In the genomic region with DNA sequence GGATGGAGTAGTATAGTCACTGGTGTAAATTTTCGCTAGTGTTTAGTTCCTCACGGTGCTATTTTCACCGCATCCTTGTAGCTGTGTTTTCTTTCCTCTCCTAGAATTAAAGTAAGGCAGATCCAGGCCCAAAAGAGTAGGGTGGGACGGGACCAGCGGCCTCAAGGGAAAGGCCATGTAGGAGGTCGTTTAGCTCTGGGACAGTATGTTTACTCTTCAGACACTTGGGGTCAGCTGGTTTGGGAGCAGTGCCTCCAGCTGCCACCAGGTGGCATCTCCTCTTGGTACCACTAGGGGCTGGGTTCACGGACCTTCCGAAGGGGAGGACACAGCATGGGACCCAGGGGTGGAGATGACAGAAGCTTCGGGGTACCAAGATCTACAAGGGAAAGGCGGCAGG, we compare ENCODE assay signal across 7 mouse cellular contexts. TPM values are rescaled to one million over a fixed set of nuclear protein-coding genes. Genes with fewer than 3 reads are reported as not detected.
DNase-seq lines count a peak whose midpoint lies in the region; ATAC-seq and TF ChIP-seq lines count a peak whose summit lies in the region.

No protein-coding gene starts in this region.

- H3K9ac ChIP-seq in intestine, postnatal 0 days (ENCODE audit: low read depth, low read length), result peak overlapping the region; percentile 57
- H3K9ac ChIP-seq in midbrain, embryonic 12.5 days (replicated peaks), result peak overlapping the region; percentile 72

- H3K4me1 ChIP-seq in embryonic facial prominence, embryonic 10.5 days, result peaks cover 30% of the 10 kb centered on the region
- peaks cover 19% of the 10 kb centered on the region; the same call in 1 of the 2 replicates for H3K4me1 ChIP-seq in intestine, postnatal 0 days (replicated peaks; ENCODE audit: control insufficient read depth, insufficient read depth, low read length)
- H3K4me1 ChIP-seq in limb, embryonic 10.5 days, result peaks cover 27% of the 10 kb centered on the region
- H3K4me1 ChIP-seq in midbrain, embryonic 12.5 days, result peaks cover 17% of the 10 kb centered on the region

- peak; percentile 86 for ATAC-seq in granulocyte monocyte progenitor cell, adult 5-6 weeks (replicated peaks; ENCODE audit: poor library complexity, severe bottlenecking)
- ATAC-seq in intestine, postnatal 0 days, result peak; percentile 32; the same call in 1 of the 2 replicates
- ATAC-seq in midbrain, embryonic 12.5 days (ENCODE audit: low FRiP score, low read depth), result peak; percentile 61

- DNase-seq in adrenal gland, postnatal 14 days, result peak; percentile 90
- peak; percentile 85 for DNase-seq in embryonic facial prominence, embryonic 10.5 days (ENCODE audit: low spot score)
- DNase-seq in limb, embryonic 10.5 days (ENCODE audit: low spot score), result peak; percentile 84
- DNase-seq in spleen, adult 12 weeks (ENCODE audit: low spot score), result peak; percentile 78

- H3K27ac ChIP-seq in embryonic facial prominence, embryonic 10.5 days (replicated peaks), result peak overlapping the region; percentile 93
- peak overlapping the region; percentile 73 for H3K27ac ChIP-seq in intestine, postnatal 0 days (ENCODE audit: low read depth, low read length)
- peak overlapping the region; percentile 87 for H3K27ac ChIP-seq in limb, embryonic 10.5 days
- peak overlapping the region; percentile 86 for H3K27ac ChIP-seq in midbrain, embryonic 12.5 days (replicated peaks)

- no peaks in the 10 kb centered on the region for H3K9me3 ChIP-seq in embryonic facial prominence, embryonic 10.5 days
- no peaks in the 10 kb centered on the region for H3K9me3 ChIP-seq in intestine, postnatal 0 days (ENCODE audit: control insufficient read depth)
- no peaks in the 10 kb centered on the region for H3K9me3 ChIP-seq in limb, embryonic 10.5 days (replicated peaks)
- no peaks in the 10 kb centered on the region for H3K9me3 ChIP-seq in midbrain, embryonic 12.5 days

- no peaks in the 10 kb centered on the region for H3K27me3 ChIP-seq in embryonic facial prominence, embryonic 10.5 days (replicated peaks; ENCODE audit: low read depth, poor library complexity, severe bottlenecking)
- H3K27me3 ChIP-seq in intestine, postnatal 0 days (replicated peaks; ENCODE audit: control insufficient read depth, insufficient read depth, low read length), result no peaks in the 10 kb centered on the region
- no peaks in the 10 kb centered on the region for H3K27me3 ChIP-seq in limb, embryonic 10.5 days (ENCODE audit: low read depth, poor library complexity, severe bottlenecking)
- H3K27me3 ChIP-seq in midbrain, embryonic 12.5 days, result no peaks in the 10 kb centered on the region

- peak overlapping the region; percentile 78 for H3K4me3 ChIP-seq in embryonic facial prominence, embryonic 10.5 days
- H3K4me3 ChIP-seq in intestine, postnatal 0 days (ENCODE audit: low read depth, low read length), result peak overlapping the region; percentile 69
- peak overlapping the region; percentile 67 for H3K4me3 ChIP-seq in limb, embryonic 10.5 days
- H3K4me3 ChIP-seq in midbrain, embryonic 12.5 days, result peak overlapping the region; percentile 71

- H3K4me2 ChIP-seq in intestine, postnatal 0 days (replicated peaks; ENCODE audit: low read depth), result peak overlapping the region; percentile 78
- peak overlapping the region; percentile 80 for H3K4me2 ChIP-seq in midbrain, embryonic 12.5 days (replicated peaks)

- peak; percentile 95 for TF ChIP-seq CTCF in intestine, postnatal 0 days (IDR thresholded peaks at IDR 0.05; ENCODE audit: low read depth)

- H3K36me3 ChIP-seq in embryonic facial prominence, embryonic 10.5 days (replicated peaks), result peaks cover 67% of the 10 kb centered on the region
- H3K36me3 ChIP-seq in intestine, postnatal 0 days (ENCODE audit: control insufficient read depth, insufficient read depth), result peaks cover 34% of the 10 kb centered on the region
- peaks cover 72% of the 10 kb centered on the region for H3K36me3 ChIP-seq in limb, embryonic 10.5 days
- H3K36me3 ChIP-seq in midbrain, embryonic 12.5 days, result peaks cover 46% of the 10 kb centered on the region

- WGBS in embryonic facial prominence, embryonic 10.5 days, result 3% methylated on average over 10 of the region's 10 CpGs
- 2% methylated on average over 10 of the region's 10 CpGs for WGBS in intestine, postnatal 0 days
- 3% methylated on average over 10 of the region's 10 CpGs for WGBS in limb, embryonic 10.5 days
- WGBS in midbrain, embryonic 12.5 days, result 3% methylated on average over 10 of the region's 10 CpGs

RNA-seq across cellular contexts. Expression of gene Cldn15, which starts 3.9 kb away (rescaled TPM):
- 13.5 and 14.7 TPM in 2 replicates for total RNA-seq in adrenal gland, postnatal 14 days (2021)
- 0.10 and 0.29 TPM in 2 replicates for polyA plus RNA-seq in embryonic facial prominence, embryonic 10.5 days (2016; fragmentation: Nextera tagmentation; extraction: Ambion mirVana)
- 63.2 and 84.0 TPM in 2 replicates for total RNA-seq in granulocyte monocyte progenitor cell, adult 5-6 weeks (2014; fragmentation: Nextera tagmentation)
- total RNA-seq in granulocyte monocyte progenitor cell, adult 5-6 weeks (2017), result 57.8 and 64.5 TPM in 2 replicates
- 29.5 and 31.2 TPM in 2 replicates for polyA plus RNA-seq in intestine, postnatal 0 days (2015; fragmentation: Nextera tagmentation; extraction: Ambion mirVana)
- 0.13 and 0.39 TPM in 2 replicates for polyA plus RNA-seq in limb, embryonic 10.5 days (2016; fragmentation: Nextera tagmentation; extraction: Ambion mirVana)
- 0.19 TPM in 1 of 2 replicates, not detected in the other for polyA plus RNA-seq in midbrain, embryonic 12.5 days (2016; fragmentation: Nextera tagmentation; extraction: Ambion mirVana)

RNA-seq across cellular contexts. Expression of gene Fis1, which starts 9.4 kb away (rescaled TPM):
- 136 TPM in 2 replicates for total RNA-seq in adrenal gland, postnatal 14 days (2021)
- polyA plus RNA-seq in embryonic facial prominence, embryonic 10.5 days (2016; fragmentation: Nextera tagmentation; extraction: Ambion mirVana), result 267 and 272 TPM in 2 replicates
- total RNA-seq in granulocyte monocyte progenitor cell, adult 5-6 weeks (2014; fragmentation: Nextera tagmentation), result 201 and 270 TPM in 2 replicates
- 106 and 127 TPM in 2 replicates for total RNA-seq in granulocyte monocyte progenitor cell, adult 5-6 weeks (2017)
- polyA plus RNA-seq in intestine, postnatal 0 days (2015; fragmentation: Nextera tagmentation; extraction: Ambion mirVana), result 318 and 324 TPM in 2 replicates
- 262 and 277 TPM in 2 replicates for polyA plus RNA-seq in limb, embryonic 10.5 days (2016; fragmentation: Nextera tagmentation; extraction: Ambion mirVana)
- polyA plus RNA-seq in midbrain, embryonic 12.5 days (2016; fragmentation: Nextera tagmentation; extraction: Ambion mirVana), result 314 and 323 TPM in 2 replicates

RNA-seq across cellular contexts. Expression of gene Plod3, which starts 24.3 kb away (rescaled TPM):
- total RNA-seq in adrenal gland, postnatal 14 days (2021), result 54.9 and 57.8 TPM in 2 replicates
- 42.6 and 44.6 TPM in 2 replicates for polyA plus RNA-seq in embryonic facial prominence, embryonic 10.5 days (2016; fragmentation: Nextera tagmentation; extraction: Ambion mirVana)
- total RNA-seq in granulocyte monocyte progenitor cell, adult 5-6 weeks (2014; fragmentation: Nextera tagmentation), result 122 and 139 TPM in 2 replicates
- total RNA-seq in granulocyte monocyte progenitor cell, adult 5-6 weeks (2017), result 158 and 177 TPM in 2 replicates
- 11.1 and 11.8 TPM in 2 replicates for polyA plus RNA-seq in intestine, postnatal 0 days (2015; fragmentation: Nextera tagmentation; extraction: Ambion mirVana)
- 39.4 and 40.8 TPM in 2 replicates for polyA plus RNA-seq in limb, embryonic 10.5 days (2016; fragmentation: Nextera tagmentation; extraction: Ambion mirVana)
- polyA plus RNA-seq in midbrain, embryonic 12.5 days (2016; fragmentation: Nextera tagmentation; extraction: Ambion mirVana), result 39.0 and 40.7 TPM in 2 replicates

RNA-seq across cellular contexts. Expression of gene Znhit1, which starts 25.3 kb away (rescaled TPM):
- total RNA-seq in adrenal gland, postnatal 14 days (2021), result 64.8 and 72.1 TPM in 2 replicates
- 106 and 117 TPM in 2 replicates for polyA plus RNA-seq in embryonic facial prominence, embryonic 10.5 days (2016; fragmentation: Nextera tagmentation; extraction: Ambion mirVana)
- 99.5 and 121 TPM in 2 replicates for total RNA-seq in granulocyte monocyte progenitor cell, adult 5-6 weeks (2014; fragmentation: Nextera tagmentation)
- 49.7 and 80.0 TPM in 2 replicates for total RNA-seq in granulocyte monocyte progenitor cell, adult 5-6 weeks (2017)
- 84.6 and 91.1 TPM in 2 replicates for polyA plus RNA-seq in intestine, postnatal 0 days (2015; fragmentation: Nextera tagmentation; extraction: Ambion mirVana)
- polyA plus RNA-seq in limb, embryonic 10.5 days (2016; fragmentation: Nextera tagmentation; extraction: Ambion mirVana), result 116 and 119 TPM in 2 replicates
- polyA plus RNA-seq in midbrain, embryonic 12.5 days (2016; fragmentation: Nextera tagmentation; extraction: Ambion mirVana), result 92.8 and 102 TPM in 2 replicates

RNA-seq across cellular contexts. Expression of gene Ift22, which starts 54.6 kb away (rescaled TPM):
- 24.9 and 26.4 TPM in 2 replicates for total RNA-seq in adrenal gland, postnatal 14 days (2021)
- polyA plus RNA-seq in embryonic facial prominence, embryonic 10.5 days (2016; fragmentation: Nextera tagmentation; extraction: Ambion mirVana), result 77.9 and 86.1 TPM in 2 replicates
- 35.5 and 47.4 TPM in 2 replicates for total RNA-seq in granulocyte monocyte progenitor cell, adult 5-6 weeks (2014; fragmentation: Nextera tagmentation)
- total RNA-seq in granulocyte monocyte progenitor cell, adult 5-6 weeks (2017), result 17.5 and 19.4 TPM in 2 replicates
- 24.7 and 25.2 TPM in 2 replicates for polyA plus RNA-seq in intestine, postnatal 0 days (2015; fragmentation: Nextera tagmentation; extraction: Ambion mirVana)
- polyA plus RNA-seq in limb, embryonic 10.5 days (2016; fragmentation: Nextera tagmentation; extraction: Ambion mirVana), result 73.6 and 84.0 TPM in 2 replicates
- 112 and 113 TPM in 2 replicates for polyA plus RNA-seq in midbrain, embryonic 12.5 days (2016; fragmentation: Nextera tagmentation; extraction: Ambion mirVana)

Comparison
In these comparisons a context has a peak if more than half of its experiments do, and no peak if none do; other contexts are left out.
1. Peak in every context shown above with its lines: DNase-seq, ATAC-seq, H3K4me3 ChIP-seq and H3K27ac ChIP-seq.
2. ATAC-seq: peak in every context shown above with its lines; median percentile 86 in granulocyte monocyte progenitor cell, adult 5-6 weeks; 61 in midbrain, embryonic 12.5 days; 32 in intestine, postnatal 0 days.
3. RNA of gene Cldn15, which starts 3.9 kb away (polyA plus RNA-seq): 29.5 to 31.2 TPM in intestine, postnatal 0 days; 0.13 to 0.39 TPM in limb, embryonic 10.5 days, 0.19 TPM in midbrain, embryonic 12.5 days and 0.10 to 0.29 TPM in embryonic facial prominence, embryonic 10.5 days; every median in the first group is over 10 times any median in the second.